Mouse (Mus musculus) MEL (cell line): ENCODE measurements around the gene Atp13a3. TPM values are rescaled to one million over a fixed set of nuclear protein-coding genes. Genes with fewer than 3 reads are reported as not detected.

Experiments
- DNase-seq: peaks from one replicate; pipeline ENCODE4 v3.0.0; 2011; ENCODE audit warnings: low read depth, low spot score
- H3K27ac ChIP-seq: 2 replicates; pipeline ENCODE4 v1.5.1; 2012; ENCODE audit warnings: low read depth, mild to moderate bottlenecking, control low read depth, low read length, moderate library complexity; ENCODE audit not compliant: control insufficient read depth
- H3K27me3 ChIP-seq, 2 experiments: fragments of 150-350 bp in 1 of 2; sonication (generic) in 1 of 2; 2 replicates each; pipeline ENCODE4 v1.6.1; 2012; ENCODE audit warnings: low read length in 2 of 2, mild to moderate bottlenecking in 2 of 2, improper control_type of control experiment in 1 of 2, moderate library complexity in 1 of 2; ENCODE audit not compliant: insufficient read depth in 2 of 2, control insufficient read depth in 1 of 2
- H3K36me3 ChIP-seq, 2 experiments: 2 replicates each; pipeline ENCODE4 v1.6.1; 2012 to 2014; ENCODE audit warnings: low read length in 2 of 2, improper control_type of control experiment in 1 of 2, inconsistent platforms in 1 of 2, mild to moderate bottlenecking in 1 of 2; ENCODE audit not compliant: insufficient read depth in 2 of 2, control insufficient read depth in 1 of 2
- H3K4me1 ChIP-seq, 2 experiments: fragments of 150-350 bp in 1 of 2; sonication (generic) in 1 of 2; 2 replicates each; pipeline ENCODE4 v1.6.1; 2012; ENCODE audit warnings: low read length in 2 of 2, improper control_type of control experiment in 1 of 2, mild to moderate bottlenecking in 1 of 2; ENCODE audit not compliant: insufficient read depth in 2 of 2, control insufficient read depth in 1 of 2
- H3K4me3 ChIP-seq, 2 experiments: fragments of 150-350 bp in 1 of 2; sonication (generic) in 1 of 2; 2 replicates each; pipeline ENCODE4 v1.5.1; 2012; ENCODE audit warnings: low read depth in 2 of 2, low read length in 2 of 2, mild to moderate bottlenecking in 2 of 2, moderate library complexity in 2 of 2, control low read depth in 1 of 2, improper control_type of control experiment in 1 of 2; ENCODE audit not compliant: control insufficient read depth in 1 of 2, insufficient read depth in 1 of 2
- H3K79me2 ChIP-seq: 2 replicates; pipeline ENCODE4 v1.6.1; 2012; ENCODE audit warnings: mild to moderate bottlenecking, low read length, moderate library complexity; ENCODE audit not compliant: control insufficient read depth, poor library complexity, insufficient read depth
- H3K9ac ChIP-seq: 2 replicates; pipeline ENCODE4 v1.6.1; 2012; ENCODE audit warnings: low read depth, mild to moderate bottlenecking, control low read depth, low read length, moderate library complexity; ENCODE audit not compliant: control insufficient read depth, poor library complexity, severe bottlenecking
- H3K9me3 ChIP-seq: fragments of 150-350 bp; sonication (generic); replicated peaks from 2 replicates; pipeline ENCODE4 v1.6.1; 2012; ENCODE audit warnings: mild to moderate bottlenecking, low read length, improper control_type of control experiment, moderate library complexity; ENCODE audit not compliant: insufficient read depth
- CTCF ChIP-seq, 3 experiments: IDR thresholded peaks in 2 of 3; conservative IDR thresholded peaks in 1 of 3; 2 replicates each; pipeline ENCODE4 v1.5.1; 2011 to 2012; ENCODE audit warnings: low read length in 3 of 3, low read depth in 2 of 3, mild to moderate bottlenecking in 2 of 3, improper control_type of control experiment in 1 of 3, inconsistent platforms in 1 of 3, mixed read lengths in 1 of 3, moderate library complexity in 1 of 3; ENCODE audit not compliant: control insufficient read depth in 1 of 3, insufficient read depth in 1 of 3, poor library complexity in 1 of 3, severe bottlenecking in 1 of 3
- EP300 ChIP-seq, 2 experiments: IDR thresholded peaks; 2 replicates each; pipeline ENCODE4 v1.6.1; 2011; ENCODE audit warnings: improper control_type of control experiment in 2 of 2, low read length in 2 of 2, low read depth in 1 of 2, mild to moderate bottlenecking in 1 of 2
- GABPA ChIP-seq: IDR thresholded peaks from 2 replicates; pipeline ENCODE4 v1.6.1; 2012; ENCODE audit warnings: low read depth, mild to moderate bottlenecking, inconsistent platforms, low read length, improper control_type of control experiment, moderate library complexity
- HCFC1 ChIP-seq: IDR thresholded peaks from 2 replicates; pipeline ENCODE4 v1.6.1; 2012; ENCODE audit warnings: low read depth, mild to moderate bottlenecking, inconsistent platforms, low read length, improper control_type of control experiment, moderate library complexity
- MAFK ChIP-seq: IDR thresholded peaks from 2 replicates; pipeline ENCODE4 v1.6.1; 2011; ENCODE audit warnings: low read depth, mild to moderate bottlenecking, low read length, improper control_type of control experiment, borderline replicate concordance
- MAX ChIP-seq: IDR thresholded peaks from 2 replicates; pipeline ENCODE4 v1.6.1; 2011; ENCODE audit warnings: low read length, improper control_type of control experiment
- MAZ ChIP-seq: IDR thresholded peaks from 2 replicates; pipeline ENCODE4 v1.6.1; 2012; ENCODE audit warnings: low read depth, mild to moderate bottlenecking, inconsistent platforms, low read length, improper control_type of control experiment
- MEF2A ChIP-seq: IDR thresholded peaks from 2 replicates; pipeline ENCODE4 v1.6.1; 2014; ENCODE audit warnings: low read depth, mild to moderate bottlenecking, inconsistent platforms, low read length, improper control_type of control experiment; ENCODE audit not compliant: poor library complexity, insufficient replicate concordance, severe bottlenecking; ENCODE audit errors: extremely low read depth
- MYB ChIP-seq: IDR thresholded peaks from 2 replicates; pipeline ENCODE4 v1.6.1; 2011; ENCODE audit warnings: mild to moderate bottlenecking, low read depth, low read length, improper control_type of control experiment
- MYC ChIP-seq: IDR thresholded peaks from 2 replicates; pipeline ENCODE4 v1.6.1; 2011; ENCODE audit warnings: low read depth, mild to moderate bottlenecking, low read length, improper control_type of control experiment, moderate library complexity
- NRF1 ChIP-seq: IDR thresholded peaks from 2 replicates; pipeline ENCODE4 v1.6.1; 2014; ENCODE audit warnings: low read depth, mild to moderate bottlenecking, inconsistent platforms, low read length, improper control_type of control experiment, moderate library complexity; ENCODE audit not compliant: poor library complexity, insufficient read depth, severe bottlenecking
- POLR2AphosphoS2 ChIP-seq: IDR thresholded peaks from 2 replicates; pipeline ENCODE4 v1.6.1; 2011; ENCODE audit warnings: low read length, improper control_type of control experiment
- POLR2AphosphoS5 ChIP-seq: IDR thresholded peaks from 2 replicates; pipeline ENCODE4 v1.6.1; 2012; ENCODE audit warnings: low read depth, borderline replicate concordance, mild to moderate bottlenecking, inconsistent platforms, low read length, moderate library complexity, mixed read lengths
- RAD21 ChIP-seq: IDR thresholded peaks from 2 replicates; pipeline ENCODE4 v1.6.1; 2011; ENCODE audit warnings: mild to moderate bottlenecking, low read depth, low read length, improper control_type of control experiment
- SMC3 ChIP-seq: IDR thresholded peaks from 2 replicates; pipeline ENCODE4 v1.6.1; 2011; ENCODE audit warnings: low read depth, low read length, improper control_type of control experiment
- TBP ChIP-seq: IDR thresholded peaks from 2 replicates; pipeline ENCODE4 v1.8.0; 2011; ENCODE audit warnings: low read depth, low read length, improper control_type of control experiment
- UBTF ChIP-seq: IDR thresholded peaks from 2 replicates; pipeline ENCODE4 v1.6.1; 2012; ENCODE audit warnings: low read depth, mild to moderate bottlenecking, inconsistent platforms, low read length, improper control_type of control experiment, moderate library complexity, borderline replicate concordance; ENCODE audit not compliant: insufficient read depth
- USF1 ChIP-seq: IDR thresholded peaks from 2 replicates; pipeline ENCODE4 v1.6.1; 2014; ENCODE audit warnings: low read depth, mild to moderate bottlenecking, inconsistent platforms, low read length, improper control_type of control experiment, moderate library complexity
- ZC3H11A ChIP-seq: IDR thresholded peaks from 2 replicates; pipeline ENCODE4 v1.6.1; 2012; ENCODE audit warnings: low read depth, mild to moderate bottlenecking, inconsistent platforms, low read length, improper control_type of control experiment
- ZKSCAN1 ChIP-seq: IDR thresholded peaks from 2 replicates; pipeline ENCODE4 v1.6.1; 2012; ENCODE audit warnings: low read depth, mild to moderate bottlenecking, inconsistent platforms, low read length, improper control_type of control experiment, moderate library complexity
- polyA plus RNA-seq, 2 experiments: library from polyadenylated mRNA; stranded (reverse) in 1 of 2; unstranded in 1 of 2; fragments of >175 nt in 1 of 2; fragments of >200 nt in 1 of 2; gene quantifications; 2 replicates each; pipeline versions ENCODE4 v1.2.1 to v1.2.4; 2012; ENCODE audit warnings: low replicate concordance in 2 of 2, low read depth in 1 of 2; ENCODE audit not compliant: insufficient read length in 2 of 2, insufficient read depth in 1 of 2, missing spikeins in 1 of 2
- total RNA-seq: library from RNA; depleted of rRNA; stranded (reverse); fragments of 300-350 nt; gene quantifications from 2 replicates; pipeline ENCODE4 v1.2.3, GENCODE M21; 2012

The Atp13a3 gene
- total and polyA plus RNA-seq, 3 experiments, result 93.3 to 120 (median 117) TPM

GRCm38 (mm10) chr16:30439841-30440240 lies 34.1 kb upstream of the Atp13a3 start:
- DNase-seq, result no peak
- Histone ChIP-seq H3K36me3 (peaks cover 0 to 12% of the 10 kb centered on the region in 2 experiments; a peak in 2 of 4 replicates), H3K79me2 (no peaks in the 10 kb centered on the region), H3K9me3 (no peaks in the 10 kb centered on the region), H3K27me3 (no peaks in the 10 kb centered on the region), H3K4me1 (peaks cover 6 to 10% of the 10 kb centered on the region in 2 experiments; a peak in 3 of 4 replicates), H3K9ac (no peak overlapping the region), H3K27ac (no peak overlapping the region), H3K4me3 (no peak overlapping the region)
- no peak for TF ChIP-seq POLR2AphosphoS5
- TF ChIP-seq MAZ, result no peak
- TF ChIP-seq NRF1, result no peak
- no peak for TF ChIP-seq MYB
- TF ChIP-seq MAX, result no peak
- no peak for TF ChIP-seq MEF2A

- TF ChIP-seq USF1 (no peak), ZKSCAN1 (no peak), MYC (no peak), GABPA (no peak), ZC3H11A (no peak), TBP (no peak), UBTF (no peak), MAFK (no peak), MYB (no peak), NRF1 (no peak), SMC3 (no peak), HCFC1 (no peak), POLR2AphosphoS2 (no peak), EP300 (IDR thresholded peaks at IDR 0.05; ENCODE audit: low read depth in 1 of 2, low read length in 2 of 2) (no peak), RAD21 (no peak), CTCF (IDR thresholded peaks at IDR 0.05 in 2 of 3, conservative IDR thresholded peaks at IDR 0.05 in 1 of 3; ENCODE audit: control insufficient read depth in 1 of 3, insufficient read depth in 1 of 3, low read depth in 2 of 3, low read length in 3 of 3, poor library complexity in 1 of 3, severe bottlenecking in 1 of 3) (no peak)
- no peak for DNase-seq
These were observed 33.6 kb upstream of the Atp13a3 start for GRCm38 (mm10) chr16:30439411-30439810.

More at GRCm38 (mm10) chr16:30439411-30439810, 33.6 kb upstream of the Atp13a3 start:
- no peaks in the 10 kb centered on the region for H3K9me3 ChIP-seq
- no peak overlapping the region for H3K27ac ChIP-seq
- H3K9ac ChIP-seq, result no peak overlapping the region
- peaks cover 0 to 15% of the 10 kb centered on the region in 2 experiments; a peak in 2 of 4 replicates for H3K36me3 ChIP-seq
- no peaks in the 10 kb centered on the region for H3K79me2 ChIP-seq
- H3K4me1 ChIP-seq, result peaks cover 7 to 13% of the 10 kb centered on the region in 2 experiments
- no peaks in the 10 kb centered on the region for H3K27me3 ChIP-seq
- H3K4me3 ChIP-seq, result no peak overlapping the region
